Comparison of ENCODE assay signal across 1 mouse cellular context in genomic region chr10:127703299-127703698, GRCm38 (mm10).
TF ChIP-seq lines count a peak whose summit lies in the region.

No protein-coding gene starts in this region.

TF ChIP-seq in MEL, 35 proteins besides CTCF, POLR2A, EP300 and RAD21:
- TF ChIP-seq UBTF (IDR thresholded peaks at IDR 0.05; ENCODE audit: borderline replicate concordance, insufficient read depth, low read depth, low read length) (no peak), HCFC1 (IDR thresholded peaks at IDR 0.05; ENCODE audit: low read depth, low read length) (no peak), KAT2A (conservative IDR thresholded peaks at IDR 0.05; ENCODE audit: low read depth, low read length) (no peak), ZMIZ1 (IDR thresholded peaks at IDR 0.05; ENCODE audit: low read depth, low read length) (no peak), ZKSCAN1 (IDR thresholded peaks at IDR 0.05; ENCODE audit: low read depth, low read length) (no peak), ZNF384 (IDR thresholded peaks at IDR 0.05; ENCODE audit: low read depth, low read length) (no peak), MAX (IDR thresholded peaks at IDR 0.05; ENCODE audit: low read length) (no peak), USF1 (IDR thresholded peaks at IDR 0.05; ENCODE audit: low read depth, low read length) (no peak), ZC3H11A (IDR thresholded peaks at IDR 0.05; ENCODE audit: low read depth, low read length) (no peak), MEF2A (IDR thresholded peaks at IDR 0.05; ENCODE audit: extremely low read depth, insufficient replicate concordance, low read depth, low read length, poor library complexity, severe bottlenecking) (no peak)
